Mouse (Mus musculus) C2C12 (cell line): ENCODE data around the gene Uhrf2.

Source experiments
- CTCF ChIP-seq: IDR thresholded peaks from one replicate; pipeline ENCODE4 v1.5.1; 2011; ENCODE audit not compliant: control insufficient read depth, insufficient read depth, insufficient read length
- MYOG ChIP-seq: IDR thresholded peaks from one replicate; pipeline ENCODE4 v1.6.1; 2011; ENCODE audit not compliant: control insufficient read depth, insufficient read length; ENCODE audit errors: extremely low read depth

GRCm38 (mm10) chr19:29984208-29985005 is 45.9 kb upstream of the Uhrf2 start:
- TF ChIP-seq CTCF (no peak), MYOG (no peak)
